Mouse (Mus musculus) left cerebral cortex, adult 2 months (tissue): ENCODE data around the gene Coro1c. TPM values are rescaled to one million over a fixed set of nuclear protein-coding genes. Genes with fewer than 3 reads are reported as not detected.
"Not testable (repeated sequence)": the region's sequence is repeated elsewhere in the genome, so short reads cannot be mapped to it uniquely, and the experiment has no call there.

Experiments used
- DNase-seq, 2 experiments: peaks; one replicate each; pipeline ENCODE4 v3.0.0; 2021 to 2022; ENCODE audit warnings: low spot score in 2 of 2, mixed read lengths in 1 of 2; ENCODE audit errors: extremely low spot score in 1 of 2
- H3K27ac ChIP-seq: fragments of 200-600 bp; 2 replicates; pipeline ENCODE4 v1.8.1; 2022
- H3K4me3 ChIP-seq: fragments of 200-600 bp; 2 replicates; pipeline ENCODE4 v1.8.1; 2022
- CTCF ChIP-seq: fragments of 200-600 bp; IDR thresholded peaks from 2 replicates; pipeline ENCODE4 v1.8.1; 2022; ENCODE audit warnings: antibody characterized with exemption, mild to moderate bottlenecking, moderate library complexity
- intact Hi-C: fragments of 180-260 bp; cut with DNase I; formaldehyde crosslinking; loops from one replicate; pipeline ENCODE4 v1.15.1; 2025
- total RNA-seq, 2 experiments: library from RNA; stranded (reverse); gene quantifications; 2 replicates each; pipeline ENCODE4 v1.2.3; 2021

Coro1c gene
- total RNA-seq, 2 experiments from 2014 or later, result 77.9 to 84.3 TPM

GRCm38 (mm10) chr5:113814111-113815040 is 94.2 kb downstream of the Coro1c start:
- intact Hi-C loops, result loop anchor here (1.0 kb wide), 2 partner anchors 41 to 448 kb away; no protein-coding TSS in a partner anchor

DNA sequence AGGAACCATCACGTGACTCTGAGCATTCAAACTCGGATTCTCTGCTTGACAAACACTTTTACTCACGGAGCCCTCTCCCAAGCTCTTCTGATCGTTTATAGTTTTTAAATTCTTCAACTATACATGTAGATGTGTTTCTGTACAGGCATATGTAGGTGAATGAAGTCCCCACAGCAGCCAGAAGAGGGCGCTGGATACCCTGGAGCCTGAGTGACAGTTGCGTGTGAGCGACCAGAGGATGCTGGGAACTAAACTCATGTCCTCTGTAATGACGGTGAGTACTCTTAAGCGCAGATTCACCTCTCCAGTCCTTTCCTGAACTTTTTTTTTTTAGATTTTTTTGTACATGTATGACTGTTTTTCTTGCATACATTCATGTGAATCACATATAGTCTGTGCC is 95.0 kb downstream of the Coro1c start:
- intact Hi-C loops, result no loop called here
- Histone ChIP-seq H3K4me3 (no peak overlapping the region), H3K27ac (no peak overlapping the region)
- TF ChIP-seq CTCF, result peak; percentile 22
- DNase-seq, result no peak

More at GRCm38 (mm10) chr5:113814111-113815040, 94.2 kb downstream of the Coro1c start:
- no peak overlapping the region for H3K27ac ChIP-seq
- no peak overlapping the region for H3K4me3 ChIP-seq
- no peak for TF ChIP-seq CTCF
- DNase-seq, result no peak

- intact Hi-C loops, result no loop called here
- Histone ChIP-seq H3K4me3 (no peak overlapping the region), H3K27ac (no peak overlapping the region)
- no peak for DNase-seq
- TF ChIP-seq CTCF, result no peak
These were observed 95.9 kb downstream of the Coro1c start for GRCm38 (mm10) chr5:113812638-113813037.

- DNase-seq, H3K27ac ChIP-seq, H3K4me3 ChIP-seq, intact Hi-C loops: not testable (repeated sequence)
- TF ChIP-seq CTCF, result peak; percentile 20
These were observed 96.6 kb downstream of the Coro1c start for GRCm38 (mm10) chr5:113811824-113812420.

DNA sequence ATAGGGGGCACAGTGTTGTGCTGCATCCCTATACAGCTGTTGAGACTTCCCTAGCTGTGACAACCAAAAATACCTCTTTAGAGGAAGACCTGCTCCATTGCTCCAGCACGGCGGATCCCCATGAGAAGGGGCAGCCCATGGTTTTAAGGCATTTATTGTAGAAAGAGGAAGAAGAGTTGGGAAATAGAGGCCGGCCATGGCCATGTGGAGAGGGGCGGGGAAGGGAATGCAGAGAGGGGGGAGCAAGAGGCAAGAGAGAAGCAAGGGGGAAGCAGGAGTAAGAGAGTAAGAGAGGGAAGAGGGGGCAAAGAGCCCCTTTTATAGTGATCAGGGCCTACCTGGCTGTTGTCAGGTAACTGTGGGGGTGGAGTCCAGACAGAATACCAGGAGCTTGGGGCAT is 98.4 kb downstream of the Coro1c start:
- no peak for DNase-seq
- Histone ChIP-seq H3K4me3 (no peak overlapping the region), H3K27ac (no peak overlapping the region)
- intact Hi-C loops, result no loop called here
- no peak for TF ChIP-seq CTCF

- no peak for DNase-seq
- intact Hi-C loops, result no loop called here
- no peak overlapping the region for H3K4me3 ChIP-seq
- no peak overlapping the region for H3K27ac ChIP-seq
- no peak for TF ChIP-seq CTCF
These were observed 100.4 kb downstream of the Coro1c start for GRCm38 (mm10) chr5:113808177-113808576.

DNA sequence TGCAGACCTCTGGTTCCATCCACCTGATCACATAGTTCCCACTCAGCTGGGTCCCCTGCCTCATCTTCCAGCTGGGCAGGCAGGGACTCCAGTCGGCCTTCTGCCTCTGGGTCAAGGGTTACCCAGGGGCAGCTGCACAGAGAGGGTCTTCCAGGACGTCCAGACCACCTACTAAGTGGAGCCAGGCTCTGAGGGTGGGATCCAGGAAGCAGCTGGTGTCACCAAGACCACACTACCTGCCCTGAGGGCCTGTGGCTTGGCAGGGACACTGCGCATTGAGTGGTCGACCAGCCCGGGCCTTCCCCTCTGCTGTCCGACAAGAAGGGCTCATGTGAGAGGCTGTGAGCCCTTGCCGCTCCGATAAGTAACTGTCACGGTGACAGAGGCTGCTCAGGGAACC is 100.8 kb downstream of the Coro1c start:
- TF ChIP-seq CTCF, result no peak
- no peak overlapping the region for H3K4me3 ChIP-seq
- DNase-seq, result no peak
- no peak overlapping the region for H3K27ac ChIP-seq
- intact Hi-C loops, result no loop called here

- no peak for TF ChIP-seq CTCF
- no peak for DNase-seq
- Histone ChIP-seq H3K4me3 (no peak overlapping the region), H3K27ac (no peak overlapping the region)
- intact Hi-C loops, result no loop called here
These were observed 102.1 kb downstream of the Coro1c start for GRCm38 (mm10) chr5:113806414-113806813.

DNA sequence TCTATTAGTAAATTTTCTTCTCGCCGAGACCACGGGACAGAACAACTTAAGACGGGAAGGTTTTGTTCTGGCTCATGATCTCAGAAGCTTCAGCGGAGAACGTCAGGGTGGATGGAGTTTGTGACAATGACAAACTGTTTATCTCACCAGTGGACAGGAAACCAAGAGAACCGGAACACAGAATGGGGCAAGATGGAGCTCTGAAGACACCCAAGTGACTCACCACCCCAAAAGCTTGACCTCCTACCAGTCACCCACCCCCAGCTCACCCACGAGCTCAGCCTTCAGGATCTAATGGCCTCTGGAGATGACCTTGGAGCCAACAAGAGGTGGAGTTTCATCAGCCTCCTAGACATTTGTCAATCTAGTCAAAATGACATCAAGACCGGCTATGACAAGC is 103.3 kb downstream of the Coro1c start:
- no peak for DNase-seq
- H3K27ac ChIP-seq, result no peak overlapping the region
- intact Hi-C loops, result no loop called here
- H3K4me3 ChIP-seq, result no peak overlapping the region
- no peak for TF ChIP-seq CTCF

DNA sequence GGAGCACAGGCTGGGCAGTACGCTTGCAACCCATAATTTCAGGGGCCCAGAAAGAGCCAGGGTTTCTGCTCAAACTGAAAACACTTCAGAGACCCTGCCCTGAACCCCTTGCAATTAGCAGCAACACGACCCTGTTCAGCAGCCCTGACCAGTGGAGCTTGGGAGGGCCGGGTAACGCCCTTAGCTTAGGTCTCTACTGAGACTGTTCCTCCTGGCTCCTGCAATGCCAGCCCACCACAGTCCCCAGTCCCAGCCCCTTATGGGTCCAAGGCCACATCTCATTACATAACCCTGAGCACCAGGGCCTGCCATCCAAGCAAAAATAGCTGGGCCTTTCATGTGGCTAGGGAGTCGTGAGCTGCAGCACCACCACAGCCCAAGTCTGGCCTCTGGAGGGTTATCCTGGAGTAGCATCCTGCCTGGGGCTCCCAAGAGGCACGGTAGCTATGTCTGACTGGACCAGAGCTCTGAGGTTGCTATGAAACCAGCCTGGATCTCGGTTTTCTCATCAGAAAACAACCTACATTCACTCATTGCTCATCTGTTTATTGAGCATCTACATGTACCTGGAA is 104.1 kb downstream of the Coro1c start:
- no peak overlapping the region for H3K27ac ChIP-seq
- no peak for TF ChIP-seq CTCF
- H3K4me3 ChIP-seq, result no peak overlapping the region
- DNase-seq, result no peak
- intact Hi-C loops, result no loop called here

GRCm38 (mm10) chr5:113800280-113800679 is 108.3 kb downstream of the Coro1c start, which contains the start of gene Tmem119:
TSS of gene Tmem119 (minus strand) at chr5:113800516.
- TF ChIP-seq CTCF, result no peak
- Histone ChIP-seq H3K27ac (no peak within 1 kb of the TSS), H3K4me3 (0 out of 2 replicates have a peak within 1 kb of the TSS, but pooled peaks have one; percentile 14)
- DNase-seq, result no peak
- intact Hi-C loops, result no loop called here

DNA sequence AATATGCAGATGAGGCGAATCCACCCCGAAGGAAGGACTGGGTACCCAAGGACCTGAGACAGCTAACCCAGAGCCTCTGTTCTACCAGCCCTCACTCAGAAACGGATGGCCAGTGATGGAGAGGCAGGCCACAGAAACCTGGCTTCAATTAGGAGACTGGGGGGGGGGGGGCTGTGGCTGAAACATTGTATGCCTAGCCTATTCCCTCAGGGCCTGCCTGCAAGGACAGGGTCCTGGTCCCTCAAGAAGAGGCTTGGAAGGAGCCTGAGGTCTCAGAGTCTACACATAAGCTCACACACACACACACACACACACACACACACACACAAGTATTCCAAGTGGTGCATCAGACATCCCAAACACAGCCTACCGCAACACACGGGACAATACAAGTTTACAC is 108.9 kb downstream of the Coro1c start:
- no peak overlapping the region for H3K4me3 ChIP-seq
- TF ChIP-seq CTCF, result no peak
- no peak for DNase-seq
- H3K27ac ChIP-seq, result no peak overlapping the region
- intact Hi-C loops, result no loop called here
